Mouse (Mus musculus): ENCODE measurements around the gene Frmd4a. TPM values are rescaled to one million over a fixed set of nuclear protein-coding genes. Genes with fewer than 3 reads are reported as not detected.

Frmd4a gene
- polyA plus RNA-seq, 1 experiment from 2014 or later = 59.6 TPM

DNA sequence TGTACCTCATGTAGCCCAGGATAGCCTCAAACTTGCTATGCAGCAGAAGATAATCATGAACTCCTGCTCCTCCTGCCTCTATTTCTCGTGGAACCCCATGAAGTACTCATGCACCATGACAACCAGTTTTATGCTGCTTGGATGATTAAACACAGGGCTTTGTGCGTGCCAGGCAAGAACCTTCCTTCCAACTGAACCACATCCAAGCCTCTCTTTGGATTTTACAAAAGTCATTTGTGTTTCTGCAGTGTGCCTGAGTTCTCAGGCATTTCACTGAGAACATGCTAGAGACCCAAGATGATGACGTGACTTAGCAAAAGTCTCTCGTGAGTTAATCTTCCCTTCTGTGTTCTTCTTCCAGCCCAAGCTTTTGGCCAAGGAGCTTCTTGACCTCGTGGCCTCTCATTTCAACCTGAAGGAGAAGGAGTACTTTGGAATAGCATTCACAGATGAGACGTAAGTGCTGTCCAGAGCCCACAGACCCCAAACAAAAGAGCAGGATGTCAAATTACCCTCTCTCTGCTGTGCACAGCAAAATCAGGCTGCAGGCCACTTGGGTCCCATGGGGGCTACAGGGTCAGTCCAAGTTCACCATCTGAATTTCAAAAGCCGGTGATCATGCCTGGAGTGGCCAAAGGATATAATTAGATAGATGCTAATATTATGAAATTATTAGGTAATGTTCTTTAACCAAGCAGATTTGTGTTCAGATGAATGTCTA, 455.4 kb downstream of the Frmd4a start:
- WGBS = 45% methylated on average over 7 of the region's 7 CpGs
- H3K4me3 ChIP-seq = no peak overlapping the region
- H3K4me1 ChIP-seq (replicated peaks) = peaks cover 20% of the 10 kb centered on the region
- H3K9ac ChIP-seq = no peak overlapping the region
- ATAC-seq (ENCODE audit: low FRiP score) = no peak
- H3K27me3 ChIP-seq = no peaks in the 10 kb centered on the region
- 0 out of 2 replicates have a peak overlapping the region, but pooled peaks have one; percentile 12 for H3K27ac ChIP-seq
- H3K4me2 ChIP-seq = no peak overlapping the region
- H3K9me3 ChIP-seq = 0 out of 2 replicates have a peak, but pooled peaks cover 7% of the 10 kb centered on the region
- peaks cover 31% of the 10 kb centered on the region for H3K36me3 ChIP-seq

DNA sequence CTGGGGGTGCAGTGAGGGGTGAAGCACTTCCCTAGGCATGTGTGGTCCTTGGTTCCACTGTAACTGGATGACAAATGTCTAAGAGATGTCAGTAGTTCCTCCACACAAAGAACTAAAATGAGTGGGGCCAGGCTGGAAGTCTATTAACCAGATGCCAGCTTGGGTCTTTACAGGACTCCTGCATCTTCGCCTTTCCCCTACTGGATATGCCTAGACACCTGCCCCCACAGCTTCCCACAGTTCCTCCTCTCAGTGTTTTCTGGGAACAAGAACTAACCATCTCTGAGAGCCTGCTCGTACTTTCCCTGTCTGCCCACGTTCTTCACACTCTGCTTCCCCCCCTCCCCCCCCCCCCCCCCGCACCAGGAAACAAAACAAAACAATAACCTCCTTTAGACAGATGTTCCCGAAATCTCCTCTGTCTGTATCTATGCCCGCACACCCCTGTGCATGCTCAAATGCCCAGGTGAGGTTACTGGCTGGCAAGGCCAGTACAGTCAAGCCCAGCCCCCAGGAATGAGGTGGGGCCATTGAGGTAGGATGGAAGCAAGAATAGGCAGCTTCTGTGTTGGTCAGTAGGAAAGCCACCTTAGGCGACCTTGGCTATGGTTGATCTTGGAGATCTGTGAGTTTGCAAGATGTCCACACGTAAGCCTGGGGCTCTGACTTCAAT, 456.5 kb downstream of the Frmd4a start:
- ATAC-seq (ENCODE audit: low FRiP score) = no peak
- no peaks in the 10 kb centered on the region for H3K9me3 ChIP-seq
- no peak overlapping the region for H3K9ac ChIP-seq
- H3K4me1 ChIP-seq (replicated peaks) = peaks cover 20% of the 10 kb centered on the region
- no peak overlapping the region for H3K4me3 ChIP-seq
- no peaks in the 10 kb centered on the region for H3K27me3 ChIP-seq
- peaks cover 24% of the 10 kb centered on the region for H3K36me3 ChIP-seq
- WGBS = 73% methylated on average over 7 of the region's 8 CpGs
- H3K4me2 ChIP-seq = no peak overlapping the region
- H3K27ac ChIP-seq = peak overlapping the region; percentile 25; the same call in 1 of the 2 replicates

DNA sequence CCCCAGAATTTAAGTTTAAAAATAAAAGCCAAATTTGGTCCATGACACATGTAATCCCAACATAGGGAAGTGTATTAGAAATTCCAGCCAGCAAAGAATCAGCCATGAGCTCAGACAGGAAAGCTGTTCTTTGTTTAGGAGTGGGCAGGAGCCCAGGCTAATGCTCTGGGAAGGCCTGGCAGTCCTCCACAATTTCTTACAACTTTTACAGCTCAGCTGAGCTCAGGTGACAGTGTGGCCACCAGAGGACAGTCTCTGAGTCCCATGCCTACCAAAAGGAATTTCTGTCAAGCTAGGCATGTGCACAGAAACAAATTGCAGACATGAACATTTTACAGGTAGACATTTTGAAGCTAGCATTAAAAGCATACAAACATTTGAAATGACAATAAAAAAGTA, 457.0 kb downstream of the Frmd4a start:
- no peaks in the 10 kb centered on the region for H3K9me3 ChIP-seq
- no peak overlapping the region for H3K4me2 ChIP-seq
- H3K36me3 ChIP-seq = peaks cover 21% of the 10 kb centered on the region
- peaks cover 21% of the 10 kb centered on the region for H3K4me1 ChIP-seq (replicated peaks)
- H3K27me3 ChIP-seq = no peaks in the 10 kb centered on the region
- H3K27ac ChIP-seq = no peak overlapping the region; the same call in 1 of the 2 replicates
- no peak overlapping the region for H3K9ac ChIP-seq
- ATAC-seq (ENCODE audit: low FRiP score) = no peak
- no peak overlapping the region for H3K4me3 ChIP-seq

GRCm38 (mm10) chr2:4475991-4476390, 458.5 kb downstream of the Frmd4a start:
- ATAC-seq (ENCODE audit: low FRiP score) = no peak
- peaks cover 21% of the 10 kb centered on the region for H3K36me3 ChIP-seq
- H3K9ac ChIP-seq = no peak overlapping the region
- no peaks in the 10 kb centered on the region for H3K9me3 ChIP-seq
- H3K4me3 ChIP-seq = no peak overlapping the region
- H3K4me2 ChIP-seq = no peak overlapping the region
- WGBS = 74% methylated on average over 4 of the region's 4 CpGs
- H3K27ac ChIP-seq = no peak overlapping the region
- H3K27me3 ChIP-seq = no peaks in the 10 kb centered on the region
- peaks cover 33% of the 10 kb centered on the region for H3K4me1 ChIP-seq (replicated peaks)

DNA sequence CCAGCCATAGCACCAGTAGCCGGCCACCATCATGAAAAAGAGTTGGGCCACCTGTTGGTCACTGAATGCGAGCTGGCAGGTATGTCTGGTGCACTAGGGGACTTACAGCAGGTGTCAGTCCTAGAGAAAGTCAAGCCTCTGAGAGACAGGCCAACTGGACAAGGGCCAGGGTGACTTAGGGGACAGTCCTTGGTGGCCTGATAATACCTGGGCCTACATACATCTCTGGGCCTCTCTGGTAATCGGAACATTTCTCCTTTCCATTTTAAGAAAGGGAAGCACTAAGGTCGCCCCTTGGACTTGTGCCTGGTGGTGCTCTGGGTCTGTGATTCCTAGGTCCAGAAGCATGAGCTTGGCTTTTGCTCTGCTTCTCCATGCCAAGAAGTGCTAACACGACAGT, 459.1 kb downstream of the Frmd4a start:
- Histone ChIP-seq H3K27me3 (no peaks in the 10 kb centered on the region), H3K36me3 (peaks cover 21% of the 10 kb centered on the region), H3K4me3 (no peak overlapping the region), H3K9me3 (no peaks in the 10 kb centered on the region), H3K27ac (no peak overlapping the region), H3K4me1 (replicated peaks) (peaks cover 39% of the 10 kb centered on the region), H3K9ac (no peak overlapping the region), H3K4me2 (no peak overlapping the region)
- WGBS = 92% methylated on average over 5 of the region's 5 CpGs
- no peak for ATAC-seq (ENCODE audit: low FRiP score)

- Histone ChIP-seq H3K4me1 (replicated peaks) (peaks cover 34% of the 10 kb centered on the region), H3K4me3 (no peak overlapping the region), H3K36me3 (peaks cover 21% of the 10 kb centered on the region), H3K9ac (no peak overlapping the region), H3K27ac (no peak overlapping the region), H3K4me2 (no peak overlapping the region), H3K27me3 (no peaks in the 10 kb centered on the region), H3K9me3 (no peaks in the 10 kb centered on the region)
- WGBS = 86% methylated on average over 5 of the region's 5 CpGs
- no peak for ATAC-seq (ENCODE audit: low FRiP score)
Measured at GRCm38 (mm10) chr2:4477311-4477710, 459.8 kb downstream of the Frmd4a start.

GRCm38 (mm10) chr2:4480180-4480579, 462.7 kb downstream of the Frmd4a start:
- Histone ChIP-seq H3K4me2 (no peak overlapping the region), H3K27ac (peak overlapping the region; percentile 49), H3K27me3 (no peaks in the 10 kb centered on the region), H3K4me1 (replicated peaks) (peaks cover 25% of the 10 kb centered on the region), H3K9me3 (no peaks in the 10 kb centered on the region), H3K36me3 (peaks cover 29% of the 10 kb centered on the region), H3K4me3 (no peak overlapping the region), H3K9ac (no peak overlapping the region)
- ATAC-seq (ENCODE audit: low FRiP score) = no peak
- WGBS = 90% methylated on average over 5 of the region's 5 CpGs

DNA sequence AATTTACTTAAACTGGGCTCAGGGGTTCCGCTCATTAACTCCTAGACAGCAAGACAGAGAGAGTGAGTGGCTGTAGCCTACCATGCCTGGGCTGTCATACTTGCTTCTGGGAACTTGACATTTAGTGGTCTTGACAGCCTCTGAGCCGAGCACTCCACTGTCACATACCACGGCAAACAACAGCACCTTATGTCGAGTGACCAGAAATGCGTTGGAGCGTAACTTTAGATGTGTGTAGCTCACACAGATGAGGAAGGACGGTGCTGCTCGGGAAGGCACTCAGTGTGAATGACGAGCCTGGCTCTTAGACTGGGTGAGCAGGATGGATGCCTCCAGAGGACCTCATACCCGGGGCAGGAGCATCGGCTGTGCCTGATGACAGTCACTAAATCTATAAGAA, 463.6 kb downstream of the Frmd4a start:
- Histone ChIP-seq H3K9me3 (no peaks in the 10 kb centered on the region), H3K36me3 (peaks cover 21% of the 10 kb centered on the region), H3K4me1 (replicated peaks) (peaks cover 32% of the 10 kb centered on the region), H3K4me3 (no peak overlapping the region), H3K9ac (no peak overlapping the region), H3K27me3 (no peaks in the 10 kb centered on the region), H3K27ac (peak overlapping the region; percentile 69), H3K4me2 (no peak overlapping the region)
- WGBS = 62% methylated on average over 11 of the region's 11 CpGs
- ATAC-seq (ENCODE audit: low FRiP score) = peak; percentile 71

- Histone ChIP-seq H3K4me2 (no peak overlapping the region), H3K27ac (peak overlapping the region; percentile 76), H3K4me1 (replicated peaks) (peaks cover 54% of the 10 kb centered on the region), H3K36me3 (peaks cover 20% of the 10 kb centered on the region), H3K9ac (no peak overlapping the region), H3K9me3 (no peaks in the 10 kb centered on the region), H3K4me3 (no peak overlapping the region), H3K27me3 (no peaks in the 10 kb centered on the region)
- WGBS = 91% methylated on average over 5 of the region's 5 CpGs
- no peak for ATAC-seq (ENCODE audit: low FRiP score)
Measured at GRCm38 (mm10) chr2:4486185-4486584, 468.7 kb downstream of the Frmd4a start.

GRCm38 (mm10) chr2:4487280-4487679, 469.8 kb downstream of the Frmd4a start:
- peaks cover 20% of the 10 kb centered on the region for H3K36me3 ChIP-seq
- H3K4me2 ChIP-seq = no peak overlapping the region
- ATAC-seq (ENCODE audit: low FRiP score) = no peak
- H3K27me3 ChIP-seq = no peaks in the 10 kb centered on the region
- peaks cover 60% of the 10 kb centered on the region for H3K4me1 ChIP-seq (replicated peaks)
- H3K27ac ChIP-seq = no peak overlapping the region
- WGBS = 86% methylated on average over 2 of the region's 2 CpGs
- no peak overlapping the region for H3K4me3 ChIP-seq
- no peak overlapping the region for H3K9ac ChIP-seq
- no peaks in the 10 kb centered on the region for H3K9me3 ChIP-seq

- Histone ChIP-seq H3K9ac (0 out of 2 replicates have a peak overlapping the region, but pooled peaks have one; percentile 3), H3K27ac (peak overlapping the region; percentile 78), H3K4me3 (no peak overlapping the region), H3K36me3 (peaks cover 10% of the 10 kb centered on the region; the same call in 1 of the 2 replicates), H3K27me3 (no peaks in the 10 kb centered on the region), H3K4me2 (no peak overlapping the region), H3K4me1 (replicated peaks) (peaks cover 71% of the 10 kb centered on the region), H3K9me3 (no peaks in the 10 kb centered on the region)
- ATAC-seq (ENCODE audit: low FRiP score) = peak; percentile 32; the same call in 1 of the 2 replicates
- WGBS = 44% methylated on average over 5 of the region's 5 CpGs
Measured at GRCm38 (mm10) chr2:4490845-4491244, 473.3 kb downstream of the Frmd4a start.

DNA sequence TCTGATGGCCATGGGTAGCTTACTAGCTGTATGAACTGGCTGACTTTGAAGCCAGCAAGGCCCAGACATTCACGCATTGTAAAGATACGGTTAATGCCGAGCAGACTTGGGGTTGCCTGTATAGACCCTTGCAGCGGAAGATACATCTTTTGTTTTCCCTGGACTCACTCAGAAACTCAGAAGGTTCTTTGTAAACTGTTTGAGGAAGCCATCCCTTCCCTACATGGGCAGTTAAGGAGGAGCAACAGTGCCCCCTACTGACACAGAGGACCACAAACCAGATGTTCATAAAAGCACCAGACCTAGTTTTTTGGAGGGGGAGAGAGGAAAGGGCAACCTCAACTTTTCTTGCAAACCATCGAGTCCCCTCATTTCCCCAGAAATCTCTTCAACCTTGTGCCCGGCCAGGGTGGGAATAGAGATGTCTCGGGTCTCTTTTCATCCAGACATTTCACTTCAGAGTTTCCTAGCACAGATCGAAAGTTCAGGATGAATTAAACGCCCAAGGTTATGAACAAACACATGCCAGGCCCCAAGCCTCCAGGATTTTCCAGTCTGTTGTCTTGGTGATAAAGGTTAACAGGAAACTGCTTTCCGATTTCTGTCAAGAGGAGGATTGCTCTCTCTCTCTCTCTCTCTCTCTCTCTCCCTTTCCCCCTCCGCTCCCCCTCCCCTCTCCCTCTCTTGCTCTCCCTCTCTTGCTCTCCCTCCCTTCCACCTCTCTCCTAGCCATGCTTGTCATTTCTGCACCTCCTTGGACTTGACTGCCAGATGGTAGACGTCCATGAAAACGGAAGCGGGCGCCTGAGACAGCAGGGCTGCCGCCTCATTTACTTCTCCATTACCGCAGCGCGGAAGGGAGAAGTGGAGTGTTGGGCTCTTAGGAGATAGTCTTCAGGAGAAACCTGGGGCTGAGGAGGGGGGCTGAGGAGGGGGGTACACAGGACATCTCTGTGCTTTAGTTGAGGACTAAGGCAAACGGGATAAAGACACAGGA, 475.3 kb downstream of the Frmd4a start:
- Histone ChIP-seq H3K36me3 (peaks cover 25% of the 10 kb centered on the region), H3K27me3 (no peaks in the 10 kb centered on the region), H3K4me3 (no peak overlapping the region), H3K9ac (no peak overlapping the region), H3K9me3 (no peaks in the 10 kb centered on the region), H3K27ac (peak overlapping the region; percentile 78), H3K4me1 (replicated peaks) (peaks cover 57% of the 10 kb centered on the region), H3K4me2 (no peak overlapping the region)
- peak; percentile 41 for ATAC-seq (ENCODE audit: low FRiP score)
- WGBS = 49% methylated on average over 20 of the region's 20 CpGs

All from hindbrain, embryonic 13.5 days (tissue).